Mouse (Mus musculus) ovary, postnatal 14 days (tissue): Measurements from ENCODE around the gene Ccdc34.

Experiments used
- DNase-seq: peaks from one replicate; pipeline ENCODE4 v3.0.0; 2022; ENCODE audit warnings: low spot score

Ccdc34 gene

DNA sequence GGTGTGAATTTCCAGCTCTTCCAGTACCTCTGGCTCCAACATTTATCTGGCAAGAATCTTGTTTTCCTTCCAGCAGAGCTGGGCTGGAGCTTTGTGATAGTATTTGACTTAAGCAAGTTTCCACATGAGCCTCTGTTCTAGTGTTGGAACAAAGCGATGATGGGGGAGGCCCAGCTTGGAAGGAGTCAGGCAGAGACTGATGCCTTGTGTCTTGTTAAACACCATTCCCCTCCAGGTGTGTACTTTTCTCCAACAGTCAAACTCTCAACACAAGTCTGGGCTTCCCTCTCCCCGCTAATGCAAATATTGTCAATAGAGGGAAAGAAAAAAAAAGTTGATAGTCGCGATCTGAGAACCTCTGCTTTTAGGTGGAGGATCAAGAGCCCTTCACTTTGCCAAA is 196.7 kb downstream of the Ccdc34 start:
- no peak for DNase-seq

DNA sequence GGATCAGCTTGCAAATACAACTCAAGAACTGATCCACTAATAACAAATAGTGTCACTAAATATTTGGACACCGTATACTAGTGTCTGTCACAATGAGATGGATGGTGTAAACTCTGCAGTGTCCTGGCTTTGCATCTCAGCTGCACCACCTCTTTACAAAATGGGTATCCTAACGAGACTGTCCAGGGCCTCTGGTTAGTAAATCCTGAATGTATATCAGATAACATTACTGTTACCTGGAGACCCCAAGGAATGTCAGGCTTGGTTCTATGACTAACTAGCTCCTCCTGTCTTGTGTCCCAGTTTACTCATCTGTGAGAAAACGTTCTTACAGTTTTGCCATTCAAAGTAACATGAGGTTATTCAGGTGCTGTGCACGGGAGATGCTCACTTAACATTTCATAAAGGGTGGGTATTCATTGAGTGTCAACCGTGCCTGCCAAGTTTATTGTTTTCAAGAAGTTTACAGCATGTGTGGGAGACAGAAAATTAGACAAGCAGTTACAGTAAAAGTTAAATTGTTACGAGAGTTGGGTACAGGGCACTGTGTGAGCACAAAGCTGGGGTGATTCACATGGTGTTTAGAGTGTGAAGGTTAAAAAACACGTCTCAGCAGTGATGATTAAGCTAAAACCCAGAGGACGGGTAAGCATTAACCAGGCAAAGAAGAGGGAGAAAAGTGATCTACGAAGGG is 197.5 kb downstream of the Ccdc34 start:
- DNase-seq: no peak

DNA sequence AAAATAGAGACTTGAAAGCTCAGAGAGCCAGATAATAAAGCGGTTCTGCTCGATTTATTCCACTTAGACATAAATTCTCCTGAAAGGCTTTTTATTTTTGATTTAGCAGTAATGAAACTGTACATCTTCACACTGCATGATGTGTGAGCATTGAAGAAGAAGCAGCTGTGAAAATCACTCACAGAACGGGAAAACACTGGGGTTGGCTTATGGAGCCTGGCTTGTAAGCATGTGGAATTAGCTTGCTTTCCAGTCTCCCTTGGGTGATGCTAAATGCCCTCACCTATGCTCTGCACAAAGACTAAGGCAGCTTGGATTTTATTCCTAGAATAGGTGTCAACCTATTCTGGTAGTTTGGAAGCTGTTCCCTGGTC is 198.1 kb downstream of the Ccdc34 start:
- no peak for DNase-seq

DNA sequence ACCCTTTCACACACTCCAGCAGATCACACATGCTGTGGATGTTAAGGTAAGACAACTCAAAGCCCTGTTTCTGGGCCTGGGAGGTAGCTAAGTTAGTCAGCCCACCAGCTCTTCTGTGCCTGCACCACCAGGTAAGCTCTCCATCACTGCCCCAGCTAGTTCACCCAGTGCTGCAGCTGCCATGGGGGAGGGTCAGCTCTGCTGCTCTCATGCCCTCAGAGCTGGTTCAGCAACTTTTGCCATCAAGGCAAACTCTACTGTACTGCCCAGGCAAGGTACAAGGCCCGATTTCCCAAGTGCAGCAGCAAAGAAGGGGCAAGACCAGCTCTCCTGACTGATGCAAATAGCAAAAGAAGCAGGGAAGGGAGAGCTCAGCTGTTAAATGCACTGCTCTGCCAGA is 202.9 kb downstream of the Ccdc34 start:
- DNase-seq: no peak

DNA sequence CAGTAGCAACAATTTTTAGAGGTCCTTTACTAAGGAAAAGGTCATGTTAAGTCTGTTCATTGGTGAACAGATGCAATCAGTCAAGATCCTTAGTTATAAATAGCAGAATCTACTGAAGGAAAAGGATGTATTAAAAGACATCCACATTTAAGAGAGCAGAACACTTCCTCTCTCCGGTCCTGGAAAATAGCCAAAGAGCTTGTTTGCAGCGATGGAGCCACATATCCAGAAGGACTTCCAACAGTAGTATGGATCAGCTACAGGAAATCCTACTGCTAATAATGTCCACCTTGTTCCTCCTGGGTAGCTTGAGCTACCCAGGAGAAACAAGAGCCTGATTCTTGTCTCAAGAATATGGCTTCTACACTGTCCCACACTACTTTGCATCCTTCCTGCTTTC is 205.2 kb downstream of the Ccdc34 start:
- DNase-seq: no peak
